Mouse (Mus musculus): ENCODE data around the gene Kcnip4. TPM values are rescaled to one million over a fixed set of nuclear protein-coding genes. Genes with fewer than 3 reads are reported as not detected.

Gene Kcnip4
- total RNA-seq, 2 experiments from 2014 or later = 53.6 to 58.8 TPM

GRCm38 (mm10) chr5:48460221-48460620, 1064.5 kb downstream of the Kcnip4 start:
- DNase-seq (ENCODE audit: low spot score in 2 of 2) = no peak

- DNase-seq (ENCODE audit: low spot score in 2 of 2) = no peak
Measured at GRCm38 (mm10) chr5:48448888-48449287, 1075.8 kb downstream of the Kcnip4 start.

GRCm38 (mm10) chr5:48430459-48430858, 1094.2 kb downstream of the Kcnip4 start:
- peak; percentile 45 for DNase-seq (ENCODE audit: low spot score in 2 of 2)

- no peak for DNase-seq (ENCODE audit: low spot score in 2 of 2)
Measured at GRCm38 (mm10) chr5:48421957-48422356, 1102.8 kb downstream of the Kcnip4 start.

- DNase-seq (ENCODE audit: low spot score in 2 of 2) = no peak
Measured at GRCm38 (mm10) chr5:48419741-48420140, 1105.0 kb downstream of the Kcnip4 start.

GRCm38 (mm10) chr5:48412261-48412660, 1112.4 kb downstream of the Kcnip4 start:
- no peak for DNase-seq (ENCODE audit: low spot score in 2 of 2)

- DNase-seq (ENCODE audit: low spot score in 2 of 2) = no peak
Measured at GRCm38 (mm10) chr5:48411462-48411861, 1113.2 kb downstream of the Kcnip4 start.

- no peak for DNase-seq (ENCODE audit: low spot score in 2 of 2)
Measured at GRCm38 (mm10) chr5:48410348-48410747, 1114.4 kb downstream of the Kcnip4 start.

- no peak for DNase-seq (ENCODE audit: low spot score in 2 of 2)
Measured at GRCm38 (mm10) chr5:48408276-48408675, 1116.4 kb downstream of the Kcnip4 start.

- no peak for DNase-seq (ENCODE audit: low spot score in 2 of 2)
Measured at GRCm38 (mm10) chr5:48402497-48402896, 1122.2 kb downstream of the Kcnip4 start.

GRCm38 (mm10) chr5:48371890-48372766, 1152.6 kb downstream of the Kcnip4 start:
- DNase-seq (ENCODE audit: low spot score in 2 of 2) = peak; percentile 93 to 97

- no peak for DNase-seq (ENCODE audit: low spot score in 2 of 2)
Measured at GRCm38 (mm10) chr5:48349309-48349708, 1175.4 kb downstream of the Kcnip4 start.

GRCm38 (mm10) chr5:48345983-48346648, 1178.6 kb downstream of the Kcnip4 start:
- DNase-seq (ENCODE audit: low spot score in 2 of 2) = no peak

GRCm38 (mm10) chr5:48345095-48345982, 1179.4 kb downstream of the Kcnip4 start:
- DNase-seq (ENCODE audit: low spot score in 2 of 2) = no peak

GRCm38 (mm10) chr5:48340808-48341433, 1183.8 kb downstream of the Kcnip4 start:
- no peak for DNase-seq (ENCODE audit: low spot score in 2 of 2)
